Mouse (Mus musculus) megakaryocyte-erythroid progenitor cell, adult 5-6 weeks (primary cell): ENCODE results near the gene Zfp68. TPM values are rescaled to one million over a fixed set of nuclear protein-coding genes. Genes with fewer than 3 reads are reported as not detected.

Experiments used
- total RNA-seq, 2 experiments: library from RNA; stranded (forward) in 1 of 2; stranded (reverse) in 1 of 2; fragments of 200-1000, 215-1000 nt in 1 of 2; fragments of >200 nt in 1 of 2; fragmentation: Nextera tagmentation in 1 of 2; gene quantifications; 2 replicates each; pipeline ENCODE4 v1.2.3; 2014 to 2017

Gene Zfp68
- total RNA-seq, 2 experiments from 2014 or later: 22.6 to 54.6 TPM

Other genes starting within 250 kb of the Zfp68 start
- 11.5 and 13.1 TPM in 2 replicates for gene Zfp157, start 178.3 kb downstream of the Zfp68 start, total RNA-seq (2014; fragmentation: Nextera tagmentation)
- gene Zfp157, start 178.3 kb downstream of the Zfp68 start, total RNA-seq (2017): 4.9 and 19.0 TPM in 2 replicates
- gene 1700123K08Rik, start 55.0 kb downstream of the Zfp68 start, total RNA-seq (2014; fragmentation: Nextera tagmentation): not detected in 2 replicates
- not detected in 2 replicates for gene 1700123K08Rik, start 55.0 kb downstream of the Zfp68 start, total RNA-seq (2017)
- gene A430033K04Rik, start 3.1 kb upstream of the Zfp68 start, total RNA-seq (2014; fragmentation: Nextera tagmentation): 10.4 and 20.4 TPM in 2 replicates
- gene A430033K04Rik, start 3.1 kb upstream of the Zfp68 start, total RNA-seq (2017): 15.2 and 23.7 TPM in 2 replicates
- not detected in 2 replicates for gene Fam20c, start 134.8 kb upstream of the Zfp68 start, total RNA-seq (2014; fragmentation: Nextera tagmentation)
- 0.38 TPM in 1 of 2 replicates, not detected in the other for gene Fam20c, start 134.8 kb upstream of the Zfp68 start, total RNA-seq (2017)
- not detected in 2 replicates for gene Gm5294, start 200.3 kb upstream of the Zfp68 start, total RNA-seq (2014; fragmentation: Nextera tagmentation)
- gene Gm5294, start 200.3 kb upstream of the Zfp68 start, total RNA-seq (2017): not detected in 2 replicates